Mouse (Mus musculus): ENCODE data around the gene Spon2.

- TF ChIP-seq CTCF (IDR thresholded peaks at IDR 0.05; ENCODE audit: extremely low read depth, insufficient read depth, insufficient read length, insufficient replicate concordance) (no peak), POLR2A (IDR thresholded peaks at IDR 0.05; ENCODE audit: low read depth, low read length) (no peak)
Measured at GRCm38 (mm10) chr5:33234391-33235031, 16.3 kb upstream of the Spon2 start.

All from spleen, adult 2 months (tissue).